Mouse (Mus musculus) cortical plate, adult 2 months (tissue): ENCODE measurements at regions not wholly inside any gene's neighbourhood (a gene's known extent, or its start where the extent isn't known, plus 50 kb on each side); places are given as distances from the start of the nearest gene placed in this dataset.

ENCODE experiments used
- H3K27ac ChIP-seq: fragments of 200-500 bp; 2 replicates; pipeline ENCODE4 v1.5.1; 2012; ENCODE audit warnings: low read length, control low read depth, inconsistent platforms; ENCODE audit not compliant: insufficient read depth
- H3K4me1 ChIP-seq: fragments of 200-500 bp; 2 replicates; pipeline ENCODE4 v1.6.1; 2011; ENCODE audit warnings: low read length; ENCODE audit not compliant: control insufficient read depth, insufficient read depth
- H3K4me3 ChIP-seq: fragments of 200-500 bp; 2 replicates; pipeline ENCODE4 v1.5.1; 2011; ENCODE audit warnings: mild to moderate bottlenecking, low read length, control low read depth; ENCODE audit not compliant: insufficient read depth
- CTCF ChIP-seq: fragments of 200-500 bp; IDR thresholded peaks from 2 replicates; pipeline ENCODE4 v1.5.1; 2011; ENCODE audit warnings: mild to moderate bottlenecking, control low read depth, low read length; ENCODE audit not compliant: insufficient read depth; ENCODE audit errors: extremely low read depth
- POLR2A ChIP-seq: fragments of 200-500 bp; IDR thresholded peaks from 2 replicates; pipeline ENCODE4 v1.6.1; 2011; ENCODE audit warnings: mild to moderate bottlenecking, low read length, control low read depth; ENCODE audit not compliant: insufficient read depth; ENCODE audit errors: extremely low read depth

DNA sequence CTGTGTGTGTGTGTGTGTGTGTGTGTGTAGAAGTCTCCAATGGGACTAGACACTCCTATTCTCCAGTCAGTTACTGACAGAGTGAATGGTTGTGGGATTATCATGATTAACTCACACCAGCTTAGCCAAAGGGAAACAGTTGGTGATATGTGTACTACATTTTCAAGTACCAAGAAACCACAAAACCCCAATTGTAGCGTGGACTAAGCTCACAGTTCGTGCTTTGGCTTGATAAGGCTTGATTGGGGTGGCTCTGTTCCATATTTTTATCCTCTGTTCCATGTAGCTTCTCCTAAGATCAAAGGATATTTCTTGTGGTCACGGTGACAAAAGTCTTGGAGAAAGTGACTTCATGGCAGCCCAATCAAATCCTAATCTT is 51.9 kb upstream of the Tab2 start:
- Histone ChIP-seq H3K27ac (no peak overlapping the region), H3K4me1 (no peaks in the 10 kb centered on the region), H3K4me3 (no peak overlapping the region)
- TF ChIP-seq CTCF (no peak), POLR2A (no peak)

DNA sequence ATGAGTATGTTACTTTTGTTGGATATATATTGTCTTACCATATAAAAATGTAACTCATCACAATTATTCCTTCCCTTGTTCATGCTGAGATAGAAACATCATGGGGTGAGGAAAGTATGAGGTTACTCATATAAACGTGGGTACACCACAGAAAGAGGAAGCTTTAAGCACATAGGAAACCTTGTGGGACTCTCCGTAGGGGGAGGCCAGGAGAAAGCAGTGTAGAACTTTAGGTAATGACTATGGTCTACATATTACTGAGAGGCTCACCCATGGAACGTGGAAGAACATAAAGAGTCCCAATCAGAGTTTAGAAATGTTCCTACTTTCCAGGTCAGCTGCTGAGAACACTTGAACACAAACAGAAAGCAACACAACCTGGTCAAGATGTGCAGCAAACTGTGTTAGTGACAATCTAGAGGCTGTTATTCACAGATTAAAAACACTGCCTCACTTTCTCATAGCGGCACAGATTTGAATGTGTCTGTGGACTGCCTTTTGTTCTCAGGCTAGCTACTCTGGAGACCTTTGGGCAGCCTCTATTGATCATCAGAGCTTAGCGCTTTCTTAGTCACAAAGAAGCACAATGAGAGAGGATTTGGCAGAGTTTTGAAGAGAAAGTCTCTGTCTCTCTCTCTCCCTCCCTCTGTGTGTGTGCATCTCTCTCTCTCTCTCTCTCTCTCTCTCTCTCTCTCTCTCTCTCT is 51.4 kb upstream of the Tab2 start:
- TF ChIP-seq CTCF (no peak), POLR2A (no peak)
- no peaks in the 10 kb centered on the region for H3K4me1 ChIP-seq
- H3K4me3 ChIP-seq = no peak overlapping the region
- no peak overlapping the region for H3K27ac ChIP-seq
